Mouse (Mus musculus): ENCODE measurements around the gene Krtdap. TPM values are rescaled to one million over a fixed set of nuclear protein-coding genes. Genes with fewer than 3 reads are reported as not detected.
"Not testable (repeated sequence)": the region's sequence is repeated elsewhere in the genome, so short reads cannot be mapped to it uniquely, and the experiment has no call there.

Gene Krtdap
- total RNA-seq, 2 experiments from 2014 or later, result not detected

DNA sequence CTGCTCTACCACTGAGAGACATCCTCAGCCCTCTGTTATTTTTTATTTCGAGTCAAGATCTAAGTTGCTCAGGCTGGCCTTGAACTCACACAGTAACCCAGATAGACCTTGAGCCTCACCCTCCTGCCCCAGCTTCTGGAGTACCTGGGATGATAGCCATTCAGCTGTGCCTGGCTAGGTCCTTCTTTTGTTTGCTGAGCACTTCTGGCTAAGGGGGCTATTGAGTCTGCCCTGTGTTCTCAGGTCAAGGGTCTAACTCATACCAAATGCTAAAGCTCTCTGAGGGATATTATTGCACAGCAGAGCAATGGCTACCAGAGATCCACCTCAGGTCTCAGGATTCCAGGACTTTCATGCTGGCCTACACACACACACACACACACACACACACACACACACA, 2.5 kb upstream of the Krtdap start:
- intact Hi-C loops (cut with DNase I), result no loop called here

DNA sequence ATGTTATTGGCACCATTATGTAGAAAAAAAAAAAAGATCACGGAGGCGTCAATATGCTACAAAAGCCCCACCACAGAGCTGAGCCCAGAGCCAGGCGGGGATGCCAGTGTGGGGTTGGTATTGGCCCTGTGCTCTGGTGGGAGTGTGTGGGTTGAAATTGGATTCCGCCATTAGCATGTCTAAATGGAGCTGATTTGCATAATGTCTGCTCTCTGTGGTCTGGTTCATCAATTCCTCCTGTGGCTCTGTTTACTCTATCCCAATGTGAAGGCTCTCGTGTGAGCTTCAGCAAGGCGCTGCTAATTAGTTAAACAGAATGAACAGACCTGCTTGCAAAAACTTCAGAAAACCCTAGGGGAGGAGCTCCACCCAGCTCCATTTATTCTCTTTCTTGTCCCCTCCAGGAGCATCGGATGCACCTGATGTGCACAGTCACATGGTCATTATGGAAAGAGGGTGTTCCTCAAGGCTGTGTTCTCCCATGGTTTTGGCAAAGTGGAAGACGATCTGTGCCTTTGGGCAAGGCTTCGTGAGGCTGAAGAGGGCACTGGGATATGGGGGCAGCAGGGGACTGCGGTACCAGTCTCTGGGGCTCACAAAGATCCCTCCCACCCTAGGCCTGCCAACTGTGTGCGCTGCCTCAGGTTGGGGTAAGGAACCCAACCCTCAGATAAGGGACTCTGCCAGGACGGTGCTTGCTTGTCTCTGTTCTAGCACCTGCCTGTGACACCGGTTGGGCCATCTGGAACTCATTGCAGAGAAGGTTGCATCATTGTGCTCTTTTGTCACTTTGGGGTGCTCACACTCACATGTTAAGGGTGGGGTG, 1.8 kb upstream of the Krtdap start:
- intact Hi-C loops (cut with DNase I), result no loop called here
- DNase-seq (ENCODE audit: low spot score), result no peak

More for the DNA sequence above, 2.5 kb upstream of the Krtdap start:
- DNase-seq (ENCODE audit: low spot score), result no peak

DNA sequence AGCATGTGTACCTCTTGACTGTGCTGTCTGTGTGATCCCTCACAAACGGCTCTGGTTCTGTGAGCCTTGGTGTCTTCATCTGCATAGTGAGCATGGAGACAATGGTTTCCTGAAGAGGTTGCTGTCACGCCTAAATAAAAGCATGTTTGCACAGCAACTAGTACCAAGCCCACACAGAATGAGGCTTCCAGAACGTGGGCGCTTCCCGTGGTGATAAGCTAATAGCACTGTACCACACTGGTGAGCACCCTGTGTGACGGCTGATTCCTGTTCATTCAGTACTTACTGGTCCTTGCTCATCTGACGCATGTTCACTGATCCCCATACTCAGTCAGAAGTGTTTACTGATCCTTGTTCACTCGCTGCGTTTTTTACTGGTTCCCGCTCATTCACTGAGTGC, 2.4 kb downstream of the Krtdap start:
- intact Hi-C loops (cut with DNase I), result no loop called here
- DNase-seq (ENCODE audit: low spot score), result no peak

DNA sequence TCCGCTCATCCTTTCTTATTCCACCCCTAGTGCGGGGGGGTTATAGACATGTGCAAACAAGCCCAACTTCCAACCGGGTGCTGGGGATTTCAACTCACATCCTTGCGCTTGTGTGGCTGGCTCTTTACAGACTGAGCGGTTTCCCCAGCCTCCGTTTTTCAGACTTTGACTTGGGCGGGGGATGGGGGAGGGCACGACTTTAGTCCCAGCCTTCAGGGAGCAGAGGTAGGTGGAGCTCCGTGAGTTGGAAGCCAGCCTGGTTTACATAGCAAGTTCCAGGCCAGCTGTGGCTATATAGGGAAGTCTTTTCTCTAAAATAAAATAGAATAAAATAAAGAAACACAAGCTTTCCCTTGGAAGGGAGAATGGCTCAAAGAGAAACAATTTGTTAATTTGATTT, 4.2 kb downstream of the Krtdap start:
- no peak for DNase-seq (ENCODE audit: low spot score)
- intact Hi-C loops (cut with DNase I), result no loop called here

DNA sequence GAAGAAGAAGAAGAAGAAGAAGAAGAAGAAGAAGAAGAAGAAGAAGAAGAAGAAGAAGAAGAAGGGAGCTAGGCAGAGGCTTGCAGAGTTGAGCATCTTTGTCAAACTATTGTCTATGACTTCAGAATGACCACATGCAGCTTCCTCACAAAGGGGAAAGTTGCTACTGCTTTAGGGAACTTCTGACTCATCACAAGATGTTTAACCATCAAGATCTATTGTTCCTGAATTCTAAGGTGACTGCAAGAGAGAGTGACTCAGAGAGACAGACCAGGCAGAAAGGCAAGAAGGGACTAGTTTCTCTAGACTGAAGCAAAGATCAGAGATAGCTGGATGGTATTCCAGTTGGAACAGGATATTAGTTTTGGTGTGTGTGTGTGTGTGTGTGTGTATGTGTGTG, 7.2 kb downstream of the Krtdap start:
- DNase-seq (ENCODE audit: low spot score), result no peak
- intact Hi-C loops (cut with DNase I), result no loop called here

DNA sequence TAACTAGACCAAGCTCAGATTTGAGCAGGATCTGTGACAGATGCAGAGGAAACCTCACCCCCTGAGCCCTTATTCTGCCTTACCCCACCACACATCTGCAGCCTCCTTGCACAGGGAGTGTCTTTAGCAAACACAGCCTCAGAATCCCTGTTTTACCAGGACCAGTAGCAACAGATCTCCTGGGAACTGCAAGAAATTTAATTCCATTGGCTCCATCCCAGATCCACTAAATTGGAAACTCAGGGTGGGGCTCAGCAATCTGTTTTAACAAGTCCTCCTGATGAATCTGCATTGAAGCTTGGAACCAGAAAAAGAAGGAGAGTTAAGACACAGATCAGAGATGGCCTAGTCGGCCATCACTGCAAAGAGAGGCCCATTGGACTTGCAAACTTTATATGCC, 9.1 kb downstream of the Krtdap start:
- no peak for DNase-seq (ENCODE audit: low spot score)
- intact Hi-C loops (cut with DNase I), result no loop called here

DNA sequence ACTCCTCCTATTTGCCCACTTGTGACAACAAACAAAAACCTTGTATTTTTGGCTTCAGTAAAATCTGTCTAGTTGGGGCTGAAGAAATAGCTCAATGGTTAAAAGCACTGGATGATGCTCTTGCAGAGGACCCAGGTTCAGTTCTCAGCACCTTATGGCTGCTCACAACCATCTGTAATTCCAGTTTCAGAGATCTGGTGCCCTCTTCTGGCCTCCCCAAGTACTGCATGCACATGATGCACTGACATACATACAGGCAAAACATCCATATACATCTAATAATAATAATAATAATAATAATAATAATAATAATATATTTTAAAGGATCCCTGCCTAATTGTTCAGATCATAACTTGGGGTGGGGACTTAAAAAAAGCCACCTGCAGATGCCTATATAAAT, 13.0 kb downstream of the Krtdap start:
- intact Hi-C loops (cut with DNase I), result no loop called here
- no peak for DNase-seq (ENCODE audit: low spot score)

DNA sequence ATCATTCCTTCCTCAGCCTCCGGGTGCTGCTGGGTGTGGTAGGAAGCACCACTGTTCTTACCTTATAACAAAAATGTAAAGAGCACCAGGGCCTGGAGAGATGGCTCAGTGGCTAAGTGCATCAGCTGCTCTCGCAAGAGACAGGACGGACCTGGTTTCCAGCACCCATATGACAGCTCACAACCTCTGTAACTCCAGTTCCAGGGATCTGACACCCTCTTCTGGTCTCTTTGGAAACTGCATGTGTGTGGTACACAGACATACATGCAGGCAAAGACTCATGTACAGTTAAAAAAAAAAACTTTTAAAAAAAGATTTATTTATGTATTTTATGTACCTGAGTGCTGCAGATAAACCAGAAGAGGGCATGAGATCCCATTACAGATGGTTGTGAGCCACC, 15.6 kb downstream of the Krtdap start:
- intact Hi-C loops (cut with DNase I), result no loop called here
- no peak for DNase-seq (ENCODE audit: low spot score)

DNA sequence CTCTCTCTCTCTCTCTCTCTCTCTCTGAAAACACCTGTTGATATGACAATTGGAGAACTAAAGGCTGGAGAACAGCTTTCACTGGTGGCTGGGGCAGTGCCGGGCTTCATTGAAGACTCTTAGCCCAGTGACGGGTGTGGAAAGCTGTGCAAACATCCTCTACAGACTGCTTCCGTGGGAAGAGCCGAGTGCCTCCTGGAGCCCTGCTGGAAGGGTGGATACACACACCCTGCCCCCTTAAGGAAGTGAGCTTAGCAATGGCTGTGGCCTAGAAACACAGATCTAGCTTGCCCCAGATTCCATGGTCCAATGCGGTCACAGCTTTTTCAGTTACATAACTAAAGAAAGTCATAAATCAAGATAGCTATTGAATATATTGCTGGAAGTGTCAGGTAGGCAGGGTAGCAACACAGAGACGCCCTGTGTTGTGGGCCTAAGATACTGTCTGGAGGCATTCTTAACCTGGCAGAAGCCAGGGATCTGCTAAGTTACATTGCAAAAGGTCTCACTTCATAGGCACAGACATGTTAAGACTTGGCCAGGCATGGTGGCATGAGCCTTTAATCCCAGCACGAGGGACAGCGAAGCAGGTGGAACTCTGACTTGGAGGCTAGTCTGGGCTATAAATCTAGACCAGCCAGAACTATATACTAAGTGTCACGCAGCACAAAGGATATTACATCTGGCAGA, 16.5 kb downstream of the Krtdap start:
- intact Hi-C loops (cut with DNase I), result no loop called here
- no peak for DNase-seq (ENCODE audit: low spot score)

DNA sequence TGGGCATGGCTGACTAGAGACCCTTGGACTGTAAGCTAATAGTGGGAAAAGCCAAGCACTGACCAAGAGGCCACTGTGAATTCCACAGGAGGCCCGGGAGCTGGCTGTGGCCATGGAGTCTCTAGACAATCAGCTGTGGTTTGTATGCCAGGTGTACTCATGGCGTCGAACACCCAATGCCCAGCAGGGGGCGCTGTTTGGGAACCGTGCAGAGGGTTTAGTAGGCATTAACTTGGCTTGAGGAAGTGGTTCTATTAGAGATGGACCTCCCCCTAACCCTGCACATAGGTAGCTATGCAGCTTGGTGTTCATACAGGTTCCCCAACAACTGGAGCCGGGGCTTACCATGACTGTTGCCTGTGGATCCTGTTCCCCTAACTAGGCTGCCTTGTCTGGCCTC, 18.2 kb downstream of the Krtdap start:
- no peak for DNase-seq (ENCODE audit: low spot score)

DNA sequence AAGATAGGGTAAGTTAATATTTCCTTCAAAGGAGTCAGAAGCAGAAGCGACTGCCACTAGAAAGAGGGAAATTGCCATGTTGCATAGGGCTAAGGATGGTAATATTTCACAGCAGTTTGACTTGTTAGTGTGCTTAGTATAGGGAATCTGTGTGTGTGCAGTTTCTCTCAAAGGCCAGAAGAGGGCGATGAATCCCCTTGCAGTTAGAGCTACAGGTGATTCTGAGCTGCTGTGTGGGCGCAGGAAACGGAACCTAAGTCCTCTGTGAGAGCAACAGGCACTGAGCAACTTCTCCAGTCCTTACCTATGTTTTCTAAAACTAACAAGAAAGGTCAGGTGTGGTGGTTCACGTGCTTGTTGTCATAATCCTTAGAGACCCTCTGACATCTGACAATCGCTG, 22.6 kb downstream of the Krtdap start:
- DNase-seq (ENCODE audit: low spot score), result no peak
- intact Hi-C loops (cut with DNase I), result no loop called here

More for the DNA sequence above, 18.2 kb downstream of the Krtdap start:
- intact Hi-C loops (cut with DNase I), result loop anchor here (5.0 kb wide), 1 partner anchor 36 kb away; no protein-coding TSS in a partner anchor

DNA sequence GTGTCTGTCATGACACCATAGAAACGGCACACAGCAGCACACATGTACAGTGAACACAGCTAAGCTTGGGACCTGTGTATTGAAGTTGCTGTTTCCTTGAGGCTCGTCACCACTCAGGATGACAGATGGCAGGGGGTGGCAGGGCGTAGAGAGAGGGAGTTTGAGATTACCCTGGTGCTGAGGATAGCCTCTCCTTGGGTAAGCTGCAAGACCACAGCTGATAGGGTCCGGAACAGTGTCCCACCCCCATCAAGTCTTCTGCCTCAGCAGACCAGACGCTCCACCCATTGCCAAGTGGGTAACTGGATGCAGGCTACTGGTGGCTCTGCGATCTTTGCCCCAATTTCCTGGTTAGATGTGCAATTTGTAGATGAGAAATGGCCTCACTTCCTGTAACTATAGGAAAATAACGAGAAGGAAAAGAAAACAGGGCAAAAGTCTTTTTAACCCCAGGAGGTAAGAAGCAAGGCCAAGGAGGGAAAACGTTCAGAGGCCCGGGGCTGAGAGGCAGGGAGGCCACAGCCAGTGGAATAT, 24.1 kb downstream of the Krtdap start:
- intact Hi-C loops (cut with DNase I), result no loop called here

DNA sequence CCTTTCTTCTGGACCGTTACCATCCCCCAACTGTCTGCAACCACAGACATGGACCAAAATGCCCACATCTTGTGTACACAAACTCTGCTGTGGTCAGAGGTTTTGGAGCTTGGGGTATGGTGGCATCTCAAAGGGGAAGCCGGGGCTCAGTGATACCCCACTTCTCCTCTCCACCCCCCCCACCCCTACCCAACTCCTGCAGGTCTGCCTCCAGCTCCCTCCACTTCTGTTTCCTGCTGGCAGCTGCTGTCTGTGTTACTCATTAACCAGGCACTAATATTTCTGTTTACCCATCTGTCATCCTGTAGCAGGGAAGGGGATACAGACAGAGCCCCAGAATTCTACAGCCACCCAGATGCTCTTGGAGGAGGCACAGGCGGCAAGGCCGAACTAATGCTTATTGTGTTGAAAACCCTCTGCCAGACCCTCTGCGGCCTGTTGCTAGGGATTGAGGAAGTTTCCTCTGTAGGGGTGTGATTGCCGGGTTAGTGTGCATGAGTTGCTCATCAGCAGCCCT, 24.7 kb downstream of the Krtdap start:
- no peak for DNase-seq (ENCODE audit: low spot score)
- intact Hi-C loops (cut with DNase I), result no loop called here

More for the DNA sequence above, 24.1 kb downstream of the Krtdap start:
- DNase-seq (ENCODE audit: low spot score), result no peak

DNA sequence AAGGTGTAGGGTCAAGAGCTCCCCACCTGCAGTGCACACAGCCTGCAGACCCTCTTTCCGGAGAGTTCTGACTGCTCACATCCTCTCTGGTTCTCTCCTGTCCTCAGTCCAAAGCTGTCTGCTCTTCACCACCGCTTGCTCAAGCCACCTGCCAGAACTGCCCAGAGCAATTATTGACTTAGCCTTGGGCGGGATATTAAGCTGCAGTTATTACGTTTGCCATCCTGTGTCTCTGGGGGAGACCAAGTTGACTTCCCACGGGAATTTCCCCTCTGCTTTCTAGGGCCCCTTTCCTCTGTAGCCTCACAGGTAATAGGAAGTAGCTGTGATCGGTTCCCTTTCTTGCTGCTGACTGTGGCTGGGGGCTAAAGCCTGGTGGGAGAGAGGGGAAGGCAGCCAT, 32.4 kb downstream of the Krtdap start:
- intact Hi-C loops (cut with DNase I), result no loop called here
- DNase-seq (ENCODE audit: low spot score), result no peak

DNA sequence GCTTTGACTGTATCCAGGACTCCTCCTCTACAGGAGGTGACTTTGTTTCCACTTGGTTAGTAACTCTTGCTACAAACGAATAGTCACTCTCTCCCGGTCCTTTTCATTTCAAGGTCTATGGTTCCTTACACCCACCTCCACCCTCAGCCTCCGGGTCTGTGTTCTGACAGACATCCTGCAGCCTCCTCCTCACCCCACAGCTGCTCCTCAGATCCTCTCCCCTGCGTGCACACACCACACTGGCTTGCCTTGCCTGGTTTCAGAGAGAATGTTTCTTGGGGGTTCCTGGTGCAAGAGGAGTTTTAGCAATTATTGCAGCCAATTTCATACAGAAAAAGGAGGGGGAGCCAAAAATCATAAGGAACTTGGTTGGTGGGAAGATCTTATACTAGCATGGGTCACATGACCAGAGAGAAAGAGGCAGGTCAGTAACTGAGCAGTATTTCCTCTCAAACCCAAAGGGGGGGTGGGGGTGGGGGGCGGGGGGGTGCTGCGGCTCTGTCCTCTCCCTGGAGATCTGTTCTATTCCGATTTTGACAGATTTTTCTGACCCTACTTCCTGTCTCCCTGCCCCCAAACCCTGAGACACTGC, 33.3 kb downstream of the Krtdap start:
- intact Hi-C loops (cut with DNase I), result no loop called here
- no peak for DNase-seq (ENCODE audit: low spot score)

DNA sequence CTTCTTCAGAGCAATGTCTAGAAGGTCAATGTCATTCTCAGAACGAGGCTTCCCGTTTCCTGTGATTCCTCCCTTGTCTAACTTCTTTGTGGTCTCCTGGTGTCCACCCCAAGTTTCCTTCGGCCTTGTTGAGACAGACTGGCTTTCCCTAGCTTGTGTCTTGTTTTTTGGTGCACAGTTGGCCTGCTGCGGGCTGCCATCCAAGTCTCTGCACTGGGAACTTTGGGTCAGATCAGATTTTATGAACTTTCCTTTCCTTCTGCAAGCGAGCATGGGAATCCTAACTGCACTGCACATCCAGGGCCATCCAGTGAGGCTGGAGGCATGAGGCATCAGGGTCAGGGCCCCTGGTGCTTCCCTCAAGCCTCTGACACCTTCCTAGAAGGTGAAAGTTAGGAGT, 33.8 kb downstream of the Krtdap start:
- intact Hi-C loops (cut with DNase I), result no loop called here

DNA sequence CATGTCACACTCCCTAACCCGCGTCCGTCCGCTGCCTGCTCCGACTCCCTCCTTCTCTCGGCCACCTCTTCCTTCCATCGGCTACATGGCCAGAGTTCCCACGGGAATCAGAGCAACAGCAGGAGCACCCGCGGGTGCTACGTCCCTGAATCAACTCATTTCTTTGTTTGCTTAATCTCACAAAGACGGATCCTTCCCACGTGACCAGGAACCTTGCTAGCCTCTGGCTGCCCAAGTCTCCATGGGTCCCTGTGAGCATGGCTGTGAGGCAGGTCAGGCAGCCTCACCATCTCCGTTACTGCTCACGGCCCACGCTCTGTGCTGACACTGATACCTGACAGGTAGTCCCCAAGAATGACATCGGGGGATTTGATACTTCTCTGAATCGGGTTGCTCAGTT, 36.0 kb downstream of the Krtdap start, which contains the start of gene Ffar2:
Gene Ffar2 (minus strand): TSS at position 101 of the 400 bp plus-strand sequence.
- intact Hi-C loops (cut with DNase I), result no loop called here
- DNase-seq (ENCODE audit: low spot score), result no peak

More for the DNA sequence above, 33.8 kb downstream of the Krtdap start:
- DNase-seq (ENCODE audit: low spot score), result no peak

DNA sequence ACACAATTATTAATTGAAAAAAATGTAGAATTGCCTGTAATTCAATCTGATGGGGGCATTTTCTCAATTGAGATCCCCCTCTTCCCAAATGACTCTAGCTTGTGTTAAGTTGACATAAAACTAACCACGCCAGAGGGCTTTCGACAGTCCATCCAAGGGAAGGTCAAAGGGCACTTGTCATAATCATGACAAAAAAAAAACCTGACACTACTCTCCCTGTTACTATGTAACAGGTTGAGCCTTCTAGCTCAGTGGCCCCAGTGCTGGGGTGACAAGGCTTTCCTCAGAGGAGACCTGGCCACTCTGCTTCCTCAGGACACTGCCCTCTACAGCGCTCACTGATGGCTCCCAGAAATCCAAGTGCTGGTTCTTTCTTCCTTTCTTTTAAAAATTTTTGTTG, 36.6 kb downstream of the Krtdap start:
- intact Hi-C loops (cut with DNase I), result no loop called here
- DNase-seq (ENCODE audit: low spot score), result no peak

DNA sequence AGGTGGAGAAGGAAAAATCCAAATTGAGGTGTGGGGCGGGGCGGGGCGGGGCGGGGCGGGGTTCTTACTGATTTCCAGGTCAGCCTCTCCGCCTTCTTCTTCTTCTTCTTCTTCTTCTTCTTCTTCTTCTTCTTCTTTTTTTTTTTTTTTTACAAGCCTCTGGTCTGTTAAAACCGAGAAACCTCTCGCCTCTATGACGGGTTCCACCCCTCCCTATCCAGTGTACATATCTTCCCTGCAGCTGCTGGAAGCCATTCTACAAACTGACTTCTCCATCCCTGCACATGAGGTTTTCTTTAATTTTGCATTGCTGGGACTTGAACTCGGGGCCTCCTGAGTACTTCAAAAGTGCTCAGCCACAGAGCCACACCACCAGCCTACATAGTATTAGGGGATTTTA, 39.0 kb downstream of the Krtdap start:
- intact Hi-C loops (cut with DNase I), result no loop called here
- DNase-seq (ENCODE audit: low spot score), result no peak

DNA sequence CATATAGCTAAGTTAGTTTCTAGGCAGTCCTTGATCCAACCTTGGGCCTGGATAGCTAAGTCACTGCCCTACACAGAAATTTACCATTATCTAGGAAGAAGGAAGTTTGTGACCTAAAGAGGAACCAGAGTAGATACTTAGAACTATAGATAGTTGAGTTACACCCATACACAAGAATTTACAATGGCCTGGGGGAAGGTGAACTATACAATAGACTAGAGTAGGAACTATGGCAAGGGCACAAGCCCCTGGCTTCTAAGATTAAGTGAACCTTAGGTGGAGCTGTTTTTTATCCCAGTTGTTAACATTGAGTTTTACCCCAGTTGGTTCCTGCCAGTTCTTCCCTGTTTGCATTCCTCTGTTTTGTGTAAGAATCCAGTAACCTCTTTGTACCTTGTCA, 41.2 kb downstream of the Krtdap start:
- intact Hi-C loops (cut with DNase I); DNase-seq (ENCODE audit: low spot score): not testable (repeated sequence)

DNA sequence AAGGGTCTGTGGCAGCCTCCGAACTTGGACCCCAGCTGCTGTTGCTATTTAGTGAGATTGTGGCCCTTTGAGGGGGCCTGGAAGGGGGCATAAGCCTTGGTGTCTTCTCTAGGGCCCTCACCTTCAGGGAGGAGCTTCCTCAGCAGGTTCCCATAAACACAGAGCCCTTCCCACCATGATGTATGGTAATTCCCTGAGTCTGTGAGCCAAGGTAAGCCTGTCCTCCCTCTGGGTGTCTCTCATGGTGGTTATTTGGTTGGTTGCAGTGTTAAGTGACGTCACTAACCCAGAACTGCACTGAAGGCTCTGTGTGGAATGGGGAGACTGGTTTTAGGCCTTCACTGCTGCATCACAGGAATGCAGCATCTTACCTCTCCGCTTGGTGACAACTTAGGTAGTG, 41.7 kb downstream of the Krtdap start:
- intact Hi-C loops (cut with DNase I), result no loop called here
- no peak for DNase-seq (ENCODE audit: low spot score)

Measured in heart, postnatal 25 days (tissue).